Mouse (Mus musculus): ENCODE results near the gene Agtpbp1. TPM values are rescaled to one million over a fixed set of nuclear protein-coding genes. Genes with fewer than 3 reads are reported as not detected.
A peak's percentile ranks its signal among the peaks of the same experiment; 100 is the strongest.

Agtpbp1 gene
- polyA plus RNA-seq, 1 experiment from 2014 or later, result 12.2 TPM

DNA sequence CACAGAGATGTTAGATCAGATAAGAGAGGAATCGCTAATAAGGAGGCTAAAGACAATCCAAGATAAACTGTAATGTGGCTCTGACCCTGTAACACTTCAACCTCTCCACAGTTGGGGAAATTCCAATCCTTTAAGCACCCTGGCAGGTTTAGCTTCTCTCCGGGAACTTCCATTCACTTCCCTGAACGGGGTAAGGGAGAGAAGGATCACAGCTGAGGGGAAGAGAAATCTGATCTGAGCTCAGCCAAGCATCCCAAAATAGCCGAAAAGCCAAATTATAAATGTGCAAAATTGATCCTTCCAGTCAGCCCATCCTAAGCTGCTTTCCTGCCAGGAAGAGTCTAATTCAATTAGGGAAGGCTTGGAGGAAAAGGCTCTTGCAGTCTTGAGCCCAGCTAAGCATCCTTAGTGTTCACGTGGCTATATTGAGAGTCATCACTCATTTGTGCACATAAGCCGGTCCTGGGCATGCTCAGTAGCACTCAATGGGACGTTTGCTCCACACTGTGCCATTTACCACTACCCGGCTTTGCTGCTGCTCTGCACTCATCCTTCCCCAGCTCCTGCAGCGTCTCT lies 19.0 kb downstream of the Agtpbp1 start:
- Histone ChIP-seq H3K4me2 (no peak overlapping the region), H3K27ac (no peak overlapping the region), H3K4me1 (no peaks in the 10 kb centered on the region), H3K27me3 (no peaks in the 10 kb centered on the region), H3K36me3 (no peaks in the 10 kb centered on the region), H3K4me3 (no peak overlapping the region), H3K9me3 (no peaks in the 10 kb centered on the region), H3K9ac (no peak overlapping the region)
- WGBS, result 64% methylated on average over 9 of the region's 9 CpGs
- ATAC-seq (ENCODE audit: insufficient number of reproducible peaks, low FRiP score, low TSS enrichment, low read depth), result no peak

DNA sequence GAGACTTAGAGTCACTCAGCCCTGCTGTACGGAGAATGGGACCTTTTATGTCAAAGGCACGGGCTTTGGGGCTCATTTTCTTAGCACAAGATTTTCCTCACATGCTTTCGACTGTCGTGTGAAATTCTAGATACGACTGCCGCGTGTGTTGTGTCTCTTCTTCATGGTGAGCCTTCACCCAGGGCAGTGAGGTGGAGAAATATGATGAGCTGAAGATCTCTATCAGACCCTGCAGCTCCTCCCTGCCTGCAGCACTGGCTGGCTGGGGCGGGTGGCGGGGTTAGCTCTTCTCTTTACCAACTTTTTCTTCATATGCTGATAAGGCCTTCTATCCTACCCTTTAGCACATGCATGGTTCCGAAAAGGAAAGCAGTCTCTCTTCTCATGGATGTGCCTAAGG lies 20.1 kb downstream of the Agtpbp1 start:
- Histone ChIP-seq H3K4me3 (no peak overlapping the region), H3K4me2 (no peak overlapping the region), H3K27me3 (no peaks in the 10 kb centered on the region), H3K4me1 (no peaks in the 10 kb centered on the region), H3K27ac (no peak overlapping the region), H3K9me3 (no peaks in the 10 kb centered on the region), H3K9ac (no peak overlapping the region), H3K36me3 (no peaks in the 10 kb centered on the region)
- WGBS, result 74% methylated on average over 10 of the region's 10 CpGs
- ATAC-seq (ENCODE audit: insufficient number of reproducible peaks, low FRiP score, low TSS enrichment, low read depth), result no peak

DNA sequence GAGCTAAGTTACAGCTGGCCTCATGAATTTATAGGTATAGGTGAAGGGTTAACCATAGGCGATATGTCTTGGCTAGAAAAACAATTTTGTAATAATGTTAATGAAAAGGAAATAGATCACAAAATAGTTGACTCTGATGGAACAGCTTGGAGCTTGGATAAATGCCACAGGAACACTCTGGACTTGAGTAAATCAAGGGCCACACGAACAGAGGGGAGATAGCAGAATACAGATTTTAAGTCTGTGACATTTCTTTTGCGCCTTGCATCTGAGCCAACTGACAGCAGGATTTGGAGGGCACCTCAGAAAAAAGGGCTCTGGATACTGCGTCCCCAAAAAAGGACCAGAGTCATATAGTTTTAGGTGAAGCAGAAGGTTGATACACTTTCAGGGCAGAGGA lies 20.5 kb downstream of the Agtpbp1 start:
- Histone ChIP-seq H3K4me2 (no peak overlapping the region), H3K36me3 (no peaks in the 10 kb centered on the region), H3K4me1 (no peaks in the 10 kb centered on the region), H3K9ac (no peak overlapping the region), H3K27ac (no peak overlapping the region), H3K9me3 (no peaks in the 10 kb centered on the region), H3K27me3 (no peaks in the 10 kb centered on the region), H3K4me3 (no peak overlapping the region)
- ATAC-seq (ENCODE audit: insufficient number of reproducible peaks, low FRiP score, low TSS enrichment, low read depth), result no peak
- WGBS, result 83% methylated on average over 4 of the region's 4 CpGs

DNA sequence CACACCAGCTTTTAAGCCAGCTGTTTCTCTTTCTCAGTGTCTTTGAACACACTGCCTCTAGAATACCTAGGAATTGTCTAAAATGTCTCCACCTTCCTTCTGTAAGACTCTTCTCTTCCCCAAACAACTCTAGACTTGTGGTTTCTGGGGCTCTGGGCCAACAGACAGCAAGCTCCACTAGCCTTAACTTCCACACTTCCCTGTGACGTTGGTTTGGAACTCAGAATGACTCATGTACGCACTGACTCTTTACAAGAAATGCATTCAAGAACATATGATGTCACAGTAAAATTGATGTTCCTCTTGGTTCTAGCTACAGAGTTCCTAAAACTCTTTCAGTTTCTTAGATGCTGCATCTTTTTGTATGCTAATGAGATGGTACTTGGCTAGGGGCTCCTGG lies 22.6 kb downstream of the Agtpbp1 start:
- no peaks in the 10 kb centered on the region for H3K27me3 ChIP-seq
- H3K4me3 ChIP-seq, result no peak overlapping the region
- H3K27ac ChIP-seq, result no peak overlapping the region
- ATAC-seq (ENCODE audit: insufficient number of reproducible peaks, low FRiP score, low TSS enrichment, low read depth), result no peak
- H3K9ac ChIP-seq, result no peak overlapping the region
- H3K4me1 ChIP-seq, result peaks cover 3% of the 10 kb centered on the region; the same call in 1 of the 2 replicates
- no peaks in the 10 kb centered on the region for H3K36me3 ChIP-seq
- H3K4me2 ChIP-seq, result no peak overlapping the region
- WGBS, result 85% methylated on average over 2 of the region's 2 CpGs
- H3K9me3 ChIP-seq, result no peaks in the 10 kb centered on the region

DNA sequence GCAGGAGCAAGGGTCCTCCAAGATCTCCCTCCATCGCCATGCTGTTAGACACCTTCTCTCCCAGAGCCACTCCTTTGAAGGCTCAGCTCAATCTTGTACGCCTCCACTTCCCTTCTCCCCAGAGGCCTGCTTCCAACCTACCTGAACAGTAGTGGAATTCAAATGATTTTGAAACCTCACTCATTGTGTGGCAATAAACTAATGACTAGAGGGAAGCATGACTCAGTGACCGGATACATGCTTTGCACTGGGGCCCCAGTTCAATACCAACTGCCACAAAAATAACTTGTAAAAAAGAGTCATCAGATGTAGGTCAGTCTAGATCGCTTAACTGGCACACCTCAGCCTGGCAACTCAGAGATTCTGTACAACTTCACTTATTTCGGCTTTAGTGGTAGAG lies 26.3 kb downstream of the Agtpbp1 start:
- no peaks in the 10 kb centered on the region for H3K36me3 ChIP-seq
- no peaks in the 10 kb centered on the region for H3K27me3 ChIP-seq
- ATAC-seq (ENCODE audit: insufficient number of reproducible peaks, low FRiP score, low TSS enrichment, low read depth), result no peak
- peaks cover 12% of the 10 kb centered on the region; the same call in 1 of the 2 replicates for H3K4me1 ChIP-seq
- no peaks in the 10 kb centered on the region for H3K9me3 ChIP-seq
- H3K27ac ChIP-seq, result no peak overlapping the region
- H3K9ac ChIP-seq, result no peak overlapping the region
- WGBS, result 88% methylated on average over 5 of the region's 5 CpGs
- H3K4me2 ChIP-seq, result no peak overlapping the region
- no peak overlapping the region for H3K4me3 ChIP-seq

DNA sequence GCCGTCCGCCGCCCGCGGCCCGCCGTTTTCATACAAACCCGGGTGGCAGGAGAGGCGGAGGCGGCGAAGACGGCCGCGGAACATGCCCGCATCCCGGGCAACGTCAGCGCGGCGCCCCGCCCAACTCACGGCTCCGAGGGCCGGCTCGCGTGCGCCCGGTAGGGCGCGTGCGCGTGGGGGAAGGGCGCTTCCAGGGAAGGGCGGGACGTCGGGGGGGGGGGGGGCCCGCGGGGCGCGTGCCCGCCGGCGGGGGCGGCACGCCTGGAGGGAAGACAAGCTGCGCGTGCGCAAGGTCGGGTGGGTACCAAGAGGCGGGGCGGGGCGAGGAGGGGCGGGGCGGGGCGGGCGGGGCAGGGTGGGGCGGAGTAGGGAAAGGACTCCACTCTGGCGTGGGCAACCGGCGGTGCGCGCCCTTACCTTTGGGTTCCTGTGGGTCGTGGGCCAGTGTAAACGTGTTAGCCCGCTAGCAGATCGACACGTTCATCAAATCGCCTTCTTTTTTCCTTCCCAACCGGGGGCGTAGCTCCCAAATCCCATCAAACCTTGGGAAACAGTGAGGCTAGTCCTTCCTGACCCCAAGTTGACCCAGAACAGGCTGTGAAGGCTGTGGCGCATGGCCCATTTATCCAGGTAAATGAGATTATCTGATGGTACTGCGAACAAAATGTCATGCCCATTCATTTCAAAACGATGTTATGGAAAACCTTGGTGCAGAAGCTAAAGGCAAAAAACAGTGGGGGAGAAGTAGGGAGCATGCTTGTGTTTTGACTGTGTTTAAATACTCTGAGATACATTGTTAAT lies 27.6 kb downstream of the Agtpbp1 start:
- no peaks in the 10 kb centered on the region for H3K27me3 ChIP-seq
- under 1% methylated on average over 38 of the region's 73 CpGs for WGBS
- peaks cover 12% of the 10 kb centered on the region; the same call in 1 of the 2 replicates for H3K4me1 ChIP-seq
- H3K4me2 ChIP-seq, result peak overlapping the region; percentile 92
- peak overlapping the region; percentile 68 for H3K9ac ChIP-seq
- H3K36me3 ChIP-seq, result no peaks in the 10 kb centered on the region
- H3K27ac ChIP-seq, result peak overlapping the region; percentile 68
- ATAC-seq (ENCODE audit: insufficient number of reproducible peaks, low FRiP score, low TSS enrichment, low read depth), result peak; percentile 81
- H3K9me3 ChIP-seq, result no peaks in the 10 kb centered on the region
- peak overlapping the region; percentile 71 for H3K4me3 ChIP-seq

DNA sequence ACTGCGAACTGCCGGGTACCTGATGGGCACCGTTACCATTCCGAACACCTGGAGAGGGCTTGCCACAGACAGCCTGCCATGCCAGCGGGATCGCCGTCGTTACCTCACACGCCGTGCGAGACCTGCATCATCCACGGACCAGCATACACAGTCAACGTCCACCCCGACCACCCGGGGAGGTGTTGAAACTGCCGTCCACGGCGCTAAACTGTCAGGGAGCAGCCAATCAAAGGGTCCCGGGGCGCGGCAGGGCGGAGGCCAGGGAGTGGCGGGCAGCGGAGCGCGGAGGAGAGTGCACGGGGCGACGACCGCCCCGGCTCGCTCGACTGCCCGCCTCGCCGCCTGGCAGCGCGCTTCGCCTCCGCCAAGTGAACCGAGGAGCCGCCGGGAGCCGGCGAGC lies 28.4 kb downstream of the Agtpbp1 start:
- peak overlapping the region; percentile 92 for H3K4me2 ChIP-seq
- peak overlapping the region; percentile 71 for H3K4me3 ChIP-seq
- H3K4me1 ChIP-seq, result peaks cover 12% of the 10 kb centered on the region; the same call in 1 of the 2 replicates
- H3K27me3 ChIP-seq, result no peaks in the 10 kb centered on the region
- peak overlapping the region; percentile 68 for H3K9ac ChIP-seq
- H3K9me3 ChIP-seq, result no peaks in the 10 kb centered on the region
- no peaks in the 10 kb centered on the region for H3K36me3 ChIP-seq
- WGBS, result under 1% methylated on average over 45 of the region's 45 CpGs
- peak overlapping the region; percentile 68 for H3K27ac ChIP-seq
- peak; percentile 75 for ATAC-seq (ENCODE audit: insufficient number of reproducible peaks, low FRiP score, low TSS enrichment, low read depth)

DNA sequence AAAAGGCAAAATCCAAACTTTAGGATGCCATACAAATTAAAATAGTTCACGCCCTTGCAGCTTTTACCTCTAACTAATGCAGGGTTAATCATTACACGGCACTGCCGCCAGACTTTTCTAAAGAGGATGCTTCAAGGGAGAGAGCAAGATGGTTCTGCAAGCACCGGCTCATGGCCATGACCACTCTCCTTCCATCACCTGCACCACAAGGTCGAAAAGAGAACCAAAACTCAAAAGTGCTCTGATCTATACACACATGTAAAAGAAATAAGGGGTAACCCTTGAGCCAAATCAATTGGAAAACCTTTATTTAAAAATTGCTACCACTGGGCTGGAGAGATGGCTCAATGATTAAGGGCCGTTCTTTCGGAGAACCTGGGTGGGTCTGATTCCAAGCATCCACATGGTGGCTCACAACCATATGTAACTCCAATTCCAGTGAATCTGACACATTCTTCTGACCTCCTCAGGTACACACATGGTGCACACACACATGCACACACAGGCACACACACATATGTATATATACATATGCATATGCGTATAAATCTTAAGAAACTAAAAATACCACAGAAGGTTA lies 29.3 kb downstream of the Agtpbp1 start:
- Histone ChIP-seq H3K4me2 (no peak overlapping the region), H3K27ac (no peak overlapping the region), H3K4me3 (0 out of 2 replicates have a peak overlapping the region, but pooled peaks have one; percentile 71), H3K9ac (no peak overlapping the region), H3K36me3 (no peaks in the 10 kb centered on the region), H3K9me3 (no peaks in the 10 kb centered on the region), H3K4me1 (peaks cover 12% of the 10 kb centered on the region; the same call in 1 of the 2 replicates), H3K27me3 (no peaks in the 10 kb centered on the region)
- no peak for ATAC-seq (ENCODE audit: insufficient number of reproducible peaks, low FRiP score, low TSS enrichment, low read depth)
- WGBS, result 71% methylated on average over 8 of the region's 8 CpGs

DNA sequence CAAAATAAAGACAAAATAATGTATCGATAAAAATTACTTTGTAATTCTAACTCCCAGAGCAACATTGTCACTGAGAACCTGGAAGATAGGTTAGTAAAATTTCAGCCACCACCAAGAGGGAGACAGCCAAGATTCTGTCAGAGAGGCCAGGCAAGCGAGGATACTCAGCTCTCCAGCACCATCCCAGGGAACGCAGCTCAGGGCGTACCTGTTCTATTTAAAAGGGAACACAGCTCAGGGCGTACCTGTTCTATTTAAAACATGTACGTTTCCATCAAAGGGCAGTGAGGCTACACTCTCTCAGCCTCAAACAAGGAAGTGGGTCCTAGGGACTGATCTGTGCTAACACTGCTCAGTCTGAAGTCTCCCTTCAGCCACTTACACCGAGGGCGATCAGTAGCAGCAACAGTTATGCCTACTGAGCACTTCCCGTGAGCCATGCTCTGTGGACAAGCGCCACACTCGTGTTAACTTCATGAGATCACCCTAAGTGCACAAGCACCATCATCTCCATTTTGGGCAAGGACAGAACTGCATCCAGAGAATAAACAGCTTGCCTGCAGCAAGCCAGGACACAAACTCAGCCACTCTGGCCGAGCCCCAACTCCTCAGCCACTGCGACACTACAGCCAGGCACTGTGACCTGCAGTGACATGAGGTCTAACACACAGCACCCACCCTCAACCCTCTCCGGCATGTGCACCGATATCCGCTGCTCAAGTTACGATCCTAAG lies 30.1 kb downstream of the Agtpbp1 start:
- H3K36me3 ChIP-seq, result no peaks in the 10 kb centered on the region
- no peak overlapping the region for H3K9ac ChIP-seq
- peaks cover 12% of the 10 kb centered on the region; the same call in 1 of the 2 replicates for H3K4me1 ChIP-seq
- H3K4me3 ChIP-seq, result no peak overlapping the region
- WGBS, result 66% methylated on average over 17 of the region's 17 CpGs
- H3K27me3 ChIP-seq, result no peaks in the 10 kb centered on the region
- no peak for ATAC-seq (ENCODE audit: insufficient number of reproducible peaks, low FRiP score, low TSS enrichment, low read depth)
- no peaks in the 10 kb centered on the region for H3K9me3 ChIP-seq
- H3K27ac ChIP-seq, result no peak overlapping the region
- H3K4me2 ChIP-seq, result no peak overlapping the region

DNA sequence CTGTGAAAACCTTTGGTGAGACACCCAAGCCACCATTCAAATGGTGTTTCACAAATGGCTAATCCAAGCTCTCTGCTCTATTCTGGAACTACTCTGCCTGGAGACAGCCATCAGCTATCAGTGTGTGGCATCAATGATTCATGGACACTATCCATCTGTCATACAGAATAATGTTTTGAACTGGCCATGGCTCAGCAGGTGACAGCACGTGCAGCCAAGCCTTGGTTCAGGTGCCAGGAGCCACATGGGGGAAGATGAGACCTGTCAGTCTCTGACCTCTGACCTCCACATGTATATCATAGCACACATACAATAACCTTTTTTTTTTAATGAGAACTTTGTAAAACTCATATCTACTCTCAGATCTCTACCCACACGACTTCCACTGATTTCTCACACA lies 32.3 kb downstream of the Agtpbp1 start:
- Histone ChIP-seq H3K27ac (no peak overlapping the region), H3K9ac (no peak overlapping the region), H3K36me3 (no peaks in the 10 kb centered on the region), H3K27me3 (no peaks in the 10 kb centered on the region), H3K9me3 (no peaks in the 10 kb centered on the region), H3K4me3 (no peak overlapping the region), H3K4me1 (peaks cover 15% of the 10 kb centered on the region; the same call in 1 of the 2 replicates), H3K4me2 (no peak overlapping the region)
- WGBS, result 65% methylated on average over 2 of the region's 2 CpGs
- ATAC-seq (ENCODE audit: insufficient number of reproducible peaks, low FRiP score, low TSS enrichment, low read depth), result no peak

DNA sequence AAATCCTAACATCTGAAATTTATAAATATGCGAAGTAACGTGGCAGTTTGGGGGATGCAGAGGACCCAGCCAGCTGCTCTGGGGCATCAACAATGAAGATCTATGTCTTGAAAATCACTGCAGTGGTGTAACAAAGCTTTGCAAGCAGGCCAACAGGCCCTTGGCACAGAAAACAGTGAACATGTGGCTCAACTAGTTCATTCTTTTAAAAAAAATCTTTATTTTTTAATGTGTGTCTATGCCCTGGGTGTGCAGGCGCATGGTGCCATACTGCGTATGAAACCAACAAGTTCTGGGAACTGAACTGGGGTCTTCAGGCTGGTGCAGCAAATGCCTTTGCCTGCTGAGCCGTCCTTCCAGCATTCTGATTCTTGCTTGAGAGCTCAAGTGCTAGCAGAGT lies 32.7 kb downstream of the Agtpbp1 start:
- Histone ChIP-seq H3K9me3 (no peaks in the 10 kb centered on the region), H3K4me1 (0 out of 2 replicates have a peak, but pooled peaks cover 14% of the 10 kb centered on the region), H3K4me3 (no peak overlapping the region), H3K9ac (no peak overlapping the region), H3K4me2 (no peak overlapping the region), H3K36me3 (no peaks in the 10 kb centered on the region), H3K27me3 (no peaks in the 10 kb centered on the region), H3K27ac (no peak overlapping the region)
- ATAC-seq (ENCODE audit: insufficient number of reproducible peaks, low FRiP score, low TSS enrichment, low read depth), result no peak
- WGBS, result 79% methylated on average over 5 of the region's 5 CpGs

Measured in limb, embryonic 15.5 days (tissue).